Mouse (Mus musculus): ENCODE measurements around the gene Acsl4. TPM values are rescaled to one million over a fixed set of nuclear protein-coding genes. Genes with fewer than 3 reads are reported as not detected.

Gene Acsl4
- polyA plus RNA-seq, 2 experiments = 6.4 to 16.1 TPM

DNA sequence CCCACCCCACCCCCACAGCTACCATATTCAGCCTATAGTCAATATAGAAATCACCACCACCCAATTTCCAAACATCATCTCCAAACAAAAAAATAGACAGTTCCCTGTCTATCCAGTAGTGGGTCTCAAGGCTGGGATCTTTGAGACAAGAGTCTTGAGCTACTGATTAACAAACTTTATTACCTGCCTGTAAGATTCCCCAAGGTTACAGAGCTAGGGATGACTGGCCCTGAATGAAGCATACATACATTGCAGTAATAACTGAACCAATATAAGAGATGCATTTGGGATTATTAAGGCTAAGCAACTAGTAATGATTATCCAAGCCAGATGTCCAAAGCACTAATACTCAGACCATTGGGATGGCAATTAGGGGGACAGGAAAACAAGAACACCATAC, 85.7 kb downstream of the Acsl4 start:
- DNase-seq (ENCODE audit: low read depth in 3 of 3, low spot score in 3 of 3) (no peak), ATAC-seq (ENCODE audit: insufficient read depth) (no peak)
- Histone ChIP-seq H3K36me3 (replicated peaks; ENCODE audit: control insufficient read depth, insufficient read depth, low read depth) (no peaks in the 10 kb centered on the region), H3K4me1 (replicated peaks; ENCODE audit: control insufficient read depth in 2 of 2, insufficient read depth in 2 of 2, low read length in 1 of 2) (no peaks in the 10 kb centered on the region), H3K4me3 (ENCODE audit: insufficient read depth in 1 of 2, low read depth in 2 of 2, low read length in 2 of 2) (no peak overlapping the region), H3K9ac (replicated peaks) (no peak overlapping the region), H3K9me3 (ENCODE audit: control insufficient read depth, low read length) (no peaks in the 10 kb centered on the region), H3K27ac (no peak overlapping the region), H3K4me2 (ENCODE audit: low read depth) (no peak overlapping the region), H3K27me3 (ENCODE audit: control insufficient read depth, insufficient read depth, low read length) (peaks cover 10% of the 10 kb centered on the region)
- TF ChIP-seq EP300 (IDR thresholded peaks at IDR 0.05; ENCODE audit: low read depth) (no peak), CTCF (IDR thresholded peaks at IDR 0.05; ENCODE audit: low read depth) (no peak)

- Histone ChIP-seq H3K9ac (replicated peaks) (no peak overlapping the region), H3K36me3 (replicated peaks; ENCODE audit: control insufficient read depth, insufficient read depth, low read depth) (no peaks in the 10 kb centered on the region), H3K4me2 (ENCODE audit: low read depth) (no peak overlapping the region), H3K27ac (no peak overlapping the region), H3K9me3 (ENCODE audit: control insufficient read depth, low read length) (no peaks in the 10 kb centered on the region), H3K4me1 (replicated peaks; ENCODE audit: control insufficient read depth in 2 of 2, insufficient read depth in 2 of 2, low read length in 1 of 2) (no peaks in the 10 kb centered on the region), H3K4me3 (ENCODE audit: insufficient read depth in 1 of 2, low read depth in 2 of 2, low read length in 2 of 2) (no peak overlapping the region), H3K27me3 (ENCODE audit: control insufficient read depth, insufficient read depth, low read length) (peaks cover 10% of the 10 kb centered on the region)
- TF ChIP-seq EP300 (IDR thresholded peaks at IDR 0.05; ENCODE audit: low read depth) (no peak), CTCF (IDR thresholded peaks at IDR 0.05; ENCODE audit: low read depth) (no peak)
- WGBS (ENCODE audit: insufficient replicate concordance) = 28% methylated on average over 2 of the region's 2 CpGs
- no peak for DNase-seq (ENCODE audit: low read depth in 3 of 3, low spot score in 3 of 3)
- no peak for ATAC-seq (ENCODE audit: insufficient read depth)
Observed at GRCm38 (mm10) chrX:142303456-142303855, 86.9 kb downstream of the Acsl4 start.

GRCm38 (mm10) chrX:142285905-142286304, 104.4 kb downstream of the Acsl4 start:
- no peaks in the 10 kb centered on the region for H3K9me3 ChIP-seq (ENCODE audit: control insufficient read depth, low read length)
- H3K9ac ChIP-seq (replicated peaks) = no peak overlapping the region
- H3K4me1 ChIP-seq (replicated peaks; ENCODE audit: control insufficient read depth in 2 of 2, insufficient read depth in 2 of 2, low read length in 1 of 2) = no peaks in the 10 kb centered on the region
- no peaks in the 10 kb centered on the region for H3K36me3 ChIP-seq (replicated peaks; ENCODE audit: control insufficient read depth, insufficient read depth, low read depth)
- no peak overlapping the region for H3K4me3 ChIP-seq (ENCODE audit: insufficient read depth in 1 of 2, low read depth in 2 of 2, low read length in 2 of 2)
- no peaks in the 10 kb centered on the region for H3K27me3 ChIP-seq (ENCODE audit: control insufficient read depth, insufficient read depth, low read length)
- no peak for ATAC-seq (ENCODE audit: insufficient read depth)
- TF ChIP-seq CTCF (IDR thresholded peaks at IDR 0.05; ENCODE audit: low read depth) (no peak), EP300 (IDR thresholded peaks at IDR 0.05; ENCODE audit: low read depth) (no peak)
- WGBS (ENCODE audit: insufficient replicate concordance) = 43% methylated on average over 5 of the region's 5 CpGs
- no peak for DNase-seq (ENCODE audit: low read depth in 3 of 3, low spot score in 3 of 3)
- no peak overlapping the region for H3K4me2 ChIP-seq (ENCODE audit: low read depth)
- no peak overlapping the region for H3K27ac ChIP-seq

GRCm38 (mm10) chrX:142276573-142276972, 113.8 kb downstream of the Acsl4 start:
- Histone ChIP-seq H3K4me1 (replicated peaks; ENCODE audit: control insufficient read depth in 2 of 2, insufficient read depth in 2 of 2, low read length in 1 of 2) (no peaks in the 10 kb centered on the region), H3K4me2 (ENCODE audit: low read depth) (no peak overlapping the region), H3K36me3 (replicated peaks; ENCODE audit: control insufficient read depth, insufficient read depth, low read depth) (no peaks in the 10 kb centered on the region), H3K27me3 (ENCODE audit: control insufficient read depth, insufficient read depth, low read length) (no peaks in the 10 kb centered on the region), H3K9me3 (ENCODE audit: control insufficient read depth, low read length) (no peaks in the 10 kb centered on the region), H3K9ac (replicated peaks) (no peak overlapping the region), H3K4me3 (ENCODE audit: insufficient read depth in 1 of 2, low read depth in 2 of 2, low read length in 2 of 2) (no peak overlapping the region), H3K27ac (no peak overlapping the region)
- ATAC-seq (ENCODE audit: insufficient read depth) (no peak), DNase-seq (ENCODE audit: low read depth in 3 of 3, low spot score in 3 of 3) (no peak)
- WGBS (ENCODE audit: insufficient replicate concordance) = 53% methylated on average over 3 of the region's 3 CpGs
- TF ChIP-seq CTCF (IDR thresholded peaks at IDR 0.05; ENCODE audit: low read depth) (no peak), EP300 (IDR thresholded peaks at IDR 0.05; ENCODE audit: low read depth) (no peak)

GRCm38 (mm10) chrX:142276031-142276430, 114.3 kb downstream of the Acsl4 start:
- no peaks in the 10 kb centered on the region for H3K9me3 ChIP-seq (ENCODE audit: control insufficient read depth, low read length)
- TF ChIP-seq CTCF (IDR thresholded peaks at IDR 0.05; ENCODE audit: low read depth) (no peak), EP300 (IDR thresholded peaks at IDR 0.05; ENCODE audit: low read depth) (no peak)
- H3K9ac ChIP-seq (replicated peaks) = no peak overlapping the region
- H3K36me3 ChIP-seq (replicated peaks; ENCODE audit: control insufficient read depth, insufficient read depth, low read depth) = no peaks in the 10 kb centered on the region
- H3K27ac ChIP-seq = no peak overlapping the region
- ATAC-seq (ENCODE audit: insufficient read depth) (no peak), DNase-seq (ENCODE audit: low read depth in 3 of 3, low spot score in 3 of 3) (no peak)
- no peak overlapping the region for H3K4me3 ChIP-seq (ENCODE audit: insufficient read depth in 1 of 2, low read depth in 2 of 2, low read length in 2 of 2)
- H3K27me3 ChIP-seq (ENCODE audit: control insufficient read depth, insufficient read depth, low read length) = no peaks in the 10 kb centered on the region
- WGBS (ENCODE audit: insufficient replicate concordance) = 53% methylated on average over 3 of the region's 3 CpGs
- H3K4me1 ChIP-seq (replicated peaks; ENCODE audit: control insufficient read depth in 2 of 2, insufficient read depth in 2 of 2, low read length in 1 of 2) = no peaks in the 10 kb centered on the region
- H3K4me2 ChIP-seq (ENCODE audit: low read depth) = no peak overlapping the region

Other genes with a start within 250 kb of the Acsl4 start
- gene Gucy2f, start 193.6 kb downstream of the Acsl4 start, polyA plus RNA-seq (2012; rRNA removed) = not detected in 2 replicates
- gene Gucy2f, start 193.6 kb downstream of the Acsl4 start, polyA plus RNA-seq (2014; fragmentation: Nextera tagmentation; extraction: Ambion mirVana) = not detected in 2 replicates
- gene Nxt2, start 163.8 kb downstream of the Acsl4 start, polyA plus RNA-seq (2012; rRNA removed) = 1.9 and 2.2 TPM in 2 replicates
- 7.3 TPM in 2 replicates for gene Nxt2, start 163.8 kb downstream of the Acsl4 start, polyA plus RNA-seq (2014; fragmentation: Nextera tagmentation; extraction: Ambion mirVana)
- gene Kcne1l, start 84.2 kb downstream of the Acsl4 start, polyA plus RNA-seq (2012; rRNA removed) = 0.47 and 0.50 TPM in 2 replicates
- gene Kcne1l, start 84.2 kb downstream of the Acsl4 start, polyA plus RNA-seq (2014; fragmentation: Nextera tagmentation; extraction: Ambion mirVana) = 0.56 and 1.1 TPM in 2 replicates